Mouse (Mus musculus) heart, embryonic 10.5 days (tissue): ENCODE data around the gene Cers5. TPM values are rescaled to one million over a fixed set of nuclear protein-coding genes. Genes with fewer than 3 reads are reported as not detected.

Experiments used
- DNase-seq: peaks from one replicate; pipeline ENCODE4 v3.0.0-alpha.2; 2017; ENCODE audit warnings: low spot score
- H3K27ac ChIP-seq: fragments of 300-500 bp; sonication (generic); 2 replicates; pipeline ENCODE4 v1.5.1; 2016; ENCODE audit warnings: mild to moderate bottlenecking
- H3K27me3 ChIP-seq: fragments of 300-500 bp; sonication (generic); 2 replicates; pipeline ENCODE4 v1.6.1; 2016; ENCODE audit warnings: mild to moderate bottlenecking; ENCODE audit not compliant: poor library complexity, insufficient read depth, severe bottlenecking
- H3K36me3 ChIP-seq: fragments of 300-500 bp; sonication (generic); 2 replicates; pipeline ENCODE4 v1.6.1; 2016; ENCODE audit warnings: mild to moderate bottlenecking, moderate library complexity
- H3K4me1 ChIP-seq: fragments of 300-500 bp; sonication (generic); 2 replicates; pipeline ENCODE4 v1.6.1; 2016; ENCODE audit warnings: mild to moderate bottlenecking
- H3K4me3 ChIP-seq: fragments of 300-500 bp; sonication (generic); 2 replicates; pipeline ENCODE4 v1.5.1; 2016; ENCODE audit warnings: mild to moderate bottlenecking, moderate library complexity
- H3K9me3 ChIP-seq: fragments of 300-500 bp; sonication (generic); 2 replicates; pipeline ENCODE4 v1.6.1; 2016; ENCODE audit warnings: mild to moderate bottlenecking, moderate library complexity
- WGBS: fragments of 180-500 bp; shearing (Covaris S2); methylation state at CpG from one replicate; pipeline ENCODE4 v1.1.7; 2016; 5-methylcytosine and 5-hydroxymethylcytosine counted together
- polyA plus RNA-seq: library from polyadenylated mRNA; unstranded; fragments of >200 nt; fragmentation: Nextera tagmentation; extraction: Ambion mirVana; gene quantifications from 2 replicates; pipeline ENCODE4 v1.2.1, GENCODE M21; 2016

The Cers5 gene
- polyA plus RNA-seq, 1 experiment from 2014 or later = 56.5 TPM

GRCm38 (mm10) chr15:99717386-99718334, 55.0 kb downstream of the Cers5 start, which contains the start of gene Gpd1:
Gene Gpd1 (plus strand): TSS chr15:99717515.
- Histone ChIP-seq H3K4me3 (no peak within 1 kb of the TSS; the same call in 1 of the 2 replicates), H3K27ac (no peak within 1 kb of the TSS), H3K4me1 (peaks cover 46% of the 10 kb centered on the region), H3K27me3 (0 out of 2 replicates have a peak, but pooled peaks cover 7% of the 10 kb centered on the region), H3K9me3 (no peaks in the 10 kb centered on the region), H3K36me3 (peaks cover 68% of the 10 kb centered on the region)
- no peak for DNase-seq
- WGBS = 71% methylated on average over 26 of the region's 26 CpGs

DNA sequence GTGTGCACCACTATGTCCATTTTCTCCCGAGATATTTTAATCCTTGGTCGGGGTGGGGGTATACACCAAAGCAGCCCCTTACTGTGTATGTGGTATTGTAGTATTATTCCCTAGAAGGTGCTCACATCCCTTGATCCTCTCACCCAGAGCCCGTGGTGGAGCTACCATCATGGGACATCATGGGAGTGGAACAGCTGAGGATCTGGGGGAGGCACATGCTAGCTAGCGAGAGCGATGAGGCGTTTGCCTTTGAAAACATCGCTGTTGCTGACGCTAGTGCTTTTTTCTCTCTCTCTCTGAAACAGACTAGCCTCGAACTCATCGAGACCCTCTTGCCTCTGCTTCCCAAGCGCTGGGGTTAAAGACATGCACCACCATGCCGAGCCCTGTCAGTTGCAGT, 55.9 kb downstream of the Cers5 start:
- H3K4me3 ChIP-seq = no peak overlapping the region
- H3K27me3 ChIP-seq = 0 out of 2 replicates have a peak, but pooled peaks cover 7% of the 10 kb centered on the region
- peaks cover 73% of the 10 kb centered on the region for H3K36me3 ChIP-seq
- H3K27ac ChIP-seq = no peak overlapping the region
- no peaks in the 10 kb centered on the region for H3K9me3 ChIP-seq
- no peak for DNase-seq
- H3K4me1 ChIP-seq = peaks cover 44% of the 10 kb centered on the region
- 83% methylated on average over 12 of the region's 12 CpGs for WGBS

DNA sequence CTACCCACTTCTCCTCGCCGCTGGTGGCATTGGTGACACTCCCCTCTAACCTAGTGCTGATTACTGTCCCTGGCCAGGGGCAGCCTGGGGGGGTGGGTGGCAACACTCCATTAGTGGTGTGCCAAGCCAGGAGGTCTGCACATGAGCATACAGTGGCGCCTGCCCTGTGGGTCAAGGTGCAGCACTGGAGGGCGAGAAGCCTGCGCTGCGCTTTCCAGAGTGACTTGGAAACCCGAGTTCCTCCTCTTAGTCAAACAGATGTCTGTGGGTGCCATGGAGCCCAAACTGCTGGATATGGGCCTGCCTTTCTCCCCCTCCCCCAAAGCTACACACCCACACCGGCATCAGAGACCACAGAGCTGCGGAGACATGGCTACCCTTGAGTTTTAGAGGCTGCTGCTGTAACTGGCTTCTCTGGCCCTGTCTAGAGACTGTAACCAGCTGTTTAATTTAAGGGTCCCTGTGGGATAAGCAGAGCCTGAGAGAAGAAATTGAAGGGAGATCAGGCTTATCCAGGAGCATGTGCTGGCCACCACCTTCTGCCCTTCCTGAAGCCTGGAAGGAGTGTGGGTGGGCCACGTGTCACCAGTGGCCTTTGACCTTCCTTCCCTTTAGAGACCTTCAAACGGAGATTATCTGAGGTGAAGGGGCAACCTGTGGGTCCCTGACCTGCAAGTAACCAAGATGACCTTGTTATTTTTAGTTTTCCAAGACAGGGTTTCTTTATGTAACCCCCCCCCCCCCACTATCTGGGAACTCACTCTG, 56.5 kb downstream of the Cers5 start:
- peaks cover 43% of the 10 kb centered on the region for H3K4me1 ChIP-seq
- H3K36me3 ChIP-seq = peaks cover 78% of the 10 kb centered on the region
- 71% methylated on average over 11 of the region's 11 CpGs for WGBS
- no peak for DNase-seq
- peak overlapping the region; percentile 1; the same call in 1 of the 2 replicates for H3K4me3 ChIP-seq
- peak overlapping the region; percentile 56; the same call in 1 of the 2 replicates for H3K27ac ChIP-seq
- H3K27me3 ChIP-seq = 0 out of 2 replicates have a peak, but pooled peaks cover 7% of the 10 kb centered on the region
- H3K9me3 ChIP-seq = no peaks in the 10 kb centered on the region

- Histone ChIP-seq H3K27me3 (0 out of 2 replicates have a peak, but pooled peaks cover 7% of the 10 kb centered on the region), H3K36me3 (peaks cover 78% of the 10 kb centered on the region), H3K27ac (no peak overlapping the region), H3K9me3 (no peaks in the 10 kb centered on the region), H3K4me1 (peaks cover 43% of the 10 kb centered on the region), H3K4me3 (no peak overlapping the region)
- WGBS = 79% methylated on average over 13 of the region's 13 CpGs
- no peak for DNase-seq
Observed at GRCm38 (mm10) chr15:99715361-99715865, 57.3 kb downstream of the Cers5 start.

DNA sequence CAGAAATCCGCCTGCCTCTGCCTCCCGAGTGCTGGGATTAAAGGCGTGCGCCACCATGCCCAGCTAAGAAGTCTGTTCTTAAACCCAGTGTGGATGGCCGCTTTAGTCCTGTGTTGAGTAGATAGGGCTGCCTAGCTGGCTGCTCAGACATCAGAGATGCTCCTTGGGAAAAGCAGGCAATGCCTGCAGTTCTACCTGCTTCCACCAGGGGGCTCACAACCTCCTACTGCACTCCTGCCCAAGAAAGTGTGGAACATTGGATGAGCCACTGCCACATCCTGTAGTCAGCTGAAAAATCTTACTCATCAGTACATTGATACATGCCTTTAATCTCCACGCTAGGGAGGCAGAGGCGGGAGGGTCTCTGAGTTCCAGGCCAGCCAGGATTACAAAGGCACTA, 57.8 kb downstream of the Cers5 start:
- H3K4me1 ChIP-seq = peaks cover 43% of the 10 kb centered on the region
- 41% methylated on average over 7 of the region's 7 CpGs for WGBS
- peaks cover 79% of the 10 kb centered on the region for H3K36me3 ChIP-seq
- H3K27me3 ChIP-seq = 0 out of 2 replicates have a peak, but pooled peaks cover 7% of the 10 kb centered on the region
- H3K27ac ChIP-seq = peak overlapping the region; percentile 80; the same call in 1 of the 2 replicates
- DNase-seq = no peak
- no peaks in the 10 kb centered on the region for H3K9me3 ChIP-seq
- no peak overlapping the region for H3K4me3 ChIP-seq

- 51% methylated on average over 4 of the region's 4 CpGs for WGBS
- H3K36me3 ChIP-seq = peaks cover 81% of the 10 kb centered on the region
- peak overlapping the region; percentile 80 for H3K27ac ChIP-seq
Observed at GRCm38 (mm10) chr15:99714206-99714605, 58.5 kb downstream of the Cers5 start.

GRCm38 (mm10) chr15:99713569-99713968, 59.1 kb downstream of the Cers5 start:
- H3K4me1 ChIP-seq = peaks cover 43% of the 10 kb centered on the region
- no peak overlapping the region for H3K4me3 ChIP-seq
- peak overlapping the region; percentile 80 for H3K27ac ChIP-seq
- DNase-seq = no peak
- no peaks in the 10 kb centered on the region for H3K9me3 ChIP-seq
- 76% methylated on average over 3 of the region's 3 CpGs for WGBS
- H3K36me3 ChIP-seq = peaks cover 81% of the 10 kb centered on the region
- H3K27me3 ChIP-seq = 0 out of 2 replicates have a peak, but pooled peaks cover 7% of the 10 kb centered on the region

More at GRCm38 (mm10) chr15:99714206-99714605, 58.5 kb downstream of the Cers5 start:
- Histone ChIP-seq H3K4me1 (peaks cover 43% of the 10 kb centered on the region), H3K27me3 (0 out of 2 replicates have a peak, but pooled peaks cover 7% of the 10 kb centered on the region), H3K9me3 (no peaks in the 10 kb centered on the region), H3K4me3 (no peak overlapping the region)
- DNase-seq = no peak

- Histone ChIP-seq H3K36me3 (peaks cover 81% of the 10 kb centered on the region), H3K4me1 (peaks cover 43% of the 10 kb centered on the region), H3K27ac (peak overlapping the region; percentile 80), H3K9me3 (no peaks in the 10 kb centered on the region), H3K27me3 (0 out of 2 replicates have a peak, but pooled peaks cover 6% of the 10 kb centered on the region), H3K4me3 (no peak overlapping the region)
- 71% methylated on average over 13 of the region's 13 CpGs for WGBS
- no peak for DNase-seq
Observed at GRCm38 (mm10) chr15:99712666-99713559, 59.8 kb downstream of the Cers5 start.

DNA sequence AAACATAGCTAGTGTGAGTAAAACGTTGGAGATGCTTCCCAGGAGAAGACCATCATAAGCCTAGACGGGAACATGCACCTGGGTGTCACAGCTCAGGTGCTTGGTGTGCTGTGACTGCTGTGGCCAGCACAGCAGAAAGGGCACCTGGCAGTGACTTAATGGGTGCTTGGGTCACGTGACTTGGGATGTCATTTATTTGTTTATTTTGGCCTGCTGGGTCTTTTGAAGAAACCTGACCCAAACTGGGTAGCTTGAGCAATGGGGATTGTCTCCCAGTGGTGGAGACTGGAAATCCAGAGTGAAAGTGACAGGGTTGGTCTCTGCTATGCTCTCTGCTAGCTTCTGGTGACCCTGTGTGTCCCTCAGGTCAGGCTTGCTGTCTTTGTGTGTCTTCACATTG, 61.2 kb downstream of the Cers5 start:
- Histone ChIP-seq H3K4me3 (no peak overlapping the region), H3K4me1 (peaks cover 35% of the 10 kb centered on the region), H3K27ac (no peak overlapping the region), H3K9me3 (no peaks in the 10 kb centered on the region), H3K27me3 (no peaks in the 10 kb centered on the region), H3K36me3 (peaks cover 91% of the 10 kb centered on the region)
- no peak for DNase-seq
- 76% methylated on average over 3 of the region's 3 CpGs for WGBS

GRCm38 (mm10) chr15:99710221-99711190, 62.2 kb downstream of the Cers5 start:
- Histone ChIP-seq H3K9me3 (no peaks in the 10 kb centered on the region), H3K27ac (no peak overlapping the region), H3K36me3 (peaks cover 93% of the 10 kb centered on the region), H3K27me3 (no peaks in the 10 kb centered on the region), H3K4me1 (peaks cover 30% of the 10 kb centered on the region), H3K4me3 (no peak overlapping the region)
- DNase-seq = no peak
- 90% methylated on average over 10 of the region's 10 CpGs for WGBS

- Histone ChIP-seq H3K27ac (no peak overlapping the region), H3K27me3 (no peaks in the 10 kb centered on the region), H3K36me3 (peaks cover 94% of the 10 kb centered on the region), H3K9me3 (no peaks in the 10 kb centered on the region), H3K4me1 (peaks cover 36% of the 10 kb centered on the region), H3K4me3 (no peak overlapping the region)
- DNase-seq = no peak
- WGBS = 95% methylated on average over 13 of the region's 13 CpGs
Observed at GRCm38 (mm10) chr15:99708176-99708575, 64.5 kb downstream of the Cers5 start.
